ENCODE assay signal across 9 mouse cellular contexts in the genomic region with DNA sequence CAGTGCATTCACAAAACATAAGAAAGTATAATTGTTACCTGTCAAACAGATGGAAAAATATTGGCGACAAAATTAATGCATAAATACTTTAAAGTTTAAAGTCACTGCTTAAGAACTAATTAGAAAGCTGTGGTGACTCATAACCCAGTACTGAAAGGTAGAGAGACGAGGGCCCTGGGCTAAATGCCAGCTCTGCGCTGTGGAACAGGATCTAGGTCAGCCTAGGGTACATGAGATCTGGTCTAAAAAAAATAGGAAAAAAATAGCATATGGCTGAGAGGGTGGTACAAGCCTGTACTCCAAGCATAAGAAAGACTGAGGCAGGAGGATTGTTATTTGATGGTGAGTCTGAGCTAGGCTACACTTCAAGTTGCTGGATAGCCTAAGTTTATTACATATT. TPM values are rescaled to one million over a fixed set of nuclear protein-coding genes. Genes with fewer than 3 reads are reported as not detected.
DNase-seq lines count a peak whose midpoint lies in the region; ATAC-seq and TF ChIP-seq lines count a peak whose summit lies in the region.
"Had no signal": no experiment of that assay in that cellular context is flagged by ENCODE, and none has a peak within 500 bp of the region (broad histone marks: within the 10 kb centered on the region; RNA-seq: fewer than 3 reads in every experiment).

No protein-coding gene starts in this region.

- H3K27me3 ChIP-seq in Patski = no peaks in the 10 kb centered on the region
- H3K27me3 ChIP-seq: neural tube, embryonic 13.5 days had no signal

- DNase-seq in left cerebral cortex, adult 18-20 months (ENCODE audit: low spot score in 2 of 2) = peak; percentile 44 to 48
- no peak for DNase-seq in left cerebral cortex, postnatal 10 days (ENCODE audit: extremely low spot score in 1 of 2, low spot score in 2 of 2)
- no peak for DNase-seq in Patski (ENCODE audit: low read depth, low spot score)
- peak; percentile 63 for DNase-seq in cerebellum, adult 11-12 months
- DNase-seq in kidney, postnatal 36 days = peak; percentile 58 to 74
- DNase-seq in layer of hippocampus, postnatal 10 days (ENCODE audit: low spot score in 2 of 2) = no peak
- no peak for DNase-seq in B cell, adult 2 months

- CTCF ChIA-PET in Patski (lab: Charles Lee) = interaction anchor here (0.9 to 11.6 kb wide), 7 partner anchors 8 to 359 kb away, joined by 3 to 108 read pairs (median 4); no protein-coding TSS in a partner anchor

- TF ChIP-seq CTCF in Patski (IDR thresholded peaks at IDR 0.05) = no peak

- peak; percentile 31 for ATAC-seq in Patski
- ATAC-seq: hindbrain, postnatal 0 days had no signal

- in situ Hi-C loops in Patski (cut with MboI; ENCODE audit: low pct_unique_long_range_greater_than_20kb) = no loop called here

- POLR2A ChIA-PET in Patski (lab: Charles Lee) = interaction anchor here (0.9 to 1.5 kb wide), 2 partner anchors 9 to 16 kb away, joined by 5 to 13 read pairs; no protein-coding TSS in a partner anchor

- intact Hi-C loops in left cerebral cortex, postnatal 10 days (cut with DNase I) = no loop called here

RNA-seq across cellular contexts. Expression of gene Phc3, which starts 17.6 kb away (rescaled TPM):
- 10 to 100 TPM; 36.5 to 37.4 TPM for total RNA-seq in left cerebral cortex, adult 18-20 months (2021)
- 10 to 100 TPM; 33.2 to 34.8 TPM for total RNA-seq in left cerebral cortex, postnatal 10 days (2021)
- 29.3 TPM for polyA plus RNA-seq in Patski (2021)
- 10 to 100 TPM; 35.9 to 37.9 TPM for total RNA-seq in layer of hippocampus, postnatal 10 days (2021)

RNA-seq across cellular contexts. Expression of gene Prkci, which starts 43.9 kb away (rescaled TPM):
- 10 to 100 TPM; 64.8 to 66.3 TPM for total RNA-seq in left cerebral cortex, adult 18-20 months (2021)
- total RNA-seq in left cerebral cortex, postnatal 10 days (2021) = 10 to 100 TPM; 51.7 to 55.5 TPM
- 150 TPM for polyA plus RNA-seq in Patski (2021)
- total RNA-seq in layer of hippocampus, postnatal 10 days (2021) = 10 to 100 TPM; 59.0 to 64.7 TPM

Comparison
In these comparisons a context has a peak if more than half of its experiments do, and no peak if none do; other contexts are left out.
1. DNase-seq: peak in left cerebral cortex, adult 18-20 months (2 of 2), cerebellum, adult 11-12 months (single experiment) and kidney, postnatal 36 days (2 of 2); none in left cerebral cortex, postnatal 10 days (0 of 2), Patski (single experiment), layer of hippocampus, postnatal 10 days (0 of 2) and B cell, adult 2 months (0 of 2).